Mouse (Mus musculus): Measurements from ENCODE around the gene Il11. TPM values are rescaled to one million over a fixed set of nuclear protein-coding genes. Genes with fewer than 3 reads are reported as not detected.
"Not testable (repeated sequence)": the region's sequence is repeated elsewhere in the genome, so short reads cannot be mapped to it uniquely, and the experiment has no call there.

Gene Il11
- total and polyA plus RNA-seq, 3 experiments, result not detected

- H3K4me1 ChIP-seq (ENCODE audit: control insufficient read depth, insufficient read depth, low read length), result peaks cover 2% of the 10 kb centered on the region
- peaks cover 4% of the 10 kb centered on the region for H3K36me3 ChIP-seq (ENCODE audit: control insufficient read depth, insufficient read depth, low read length)
- no peaks in the 10 kb centered on the region for H3K27me3 ChIP-seq (ENCODE audit: control insufficient read depth, insufficient read depth, low read length)
- H3K4me3 ChIP-seq, result no peak overlapping the region
- no peaks in the 10 kb centered on the region for H3K79me2 ChIP-seq (replicated peaks; ENCODE audit: control insufficient read depth, insufficient read depth, low read length)
- no peak for TF ChIP-seq CTCF (IDR thresholded peaks at IDR 0.05)
- intact Hi-C loops (cut with DNase I), result no loop called here
- no peak overlapping the region for H3K9ac ChIP-seq (ENCODE audit: low read depth, low read length)
- no peak overlapping the region for H3K27ac ChIP-seq
- no peak for DNase-seq
Observed at GRCm38 (mm10) chr7:4816559-4816958, 33.9 kb upstream of the Il11 start.

GRCm38 (mm10) chr7:4813105-4813791 is 30.6 kb upstream of the Il11 start:
- intact Hi-C loops (cut with DNase I), result loop anchor here (1.0 to 5.0 kb wide), 5 partner anchors 54 to 202 kb away; partner anchors contain the start of genes Fiz1, Gm44973, Hspbp1 and Zfp524
- 16% methylated on average over 8 of the region's 8 CpGs for WGBS
- H3K9ac ChIP-seq (ENCODE audit: low read depth, low read length), result peak overlapping the region; percentile 58

DNA sequence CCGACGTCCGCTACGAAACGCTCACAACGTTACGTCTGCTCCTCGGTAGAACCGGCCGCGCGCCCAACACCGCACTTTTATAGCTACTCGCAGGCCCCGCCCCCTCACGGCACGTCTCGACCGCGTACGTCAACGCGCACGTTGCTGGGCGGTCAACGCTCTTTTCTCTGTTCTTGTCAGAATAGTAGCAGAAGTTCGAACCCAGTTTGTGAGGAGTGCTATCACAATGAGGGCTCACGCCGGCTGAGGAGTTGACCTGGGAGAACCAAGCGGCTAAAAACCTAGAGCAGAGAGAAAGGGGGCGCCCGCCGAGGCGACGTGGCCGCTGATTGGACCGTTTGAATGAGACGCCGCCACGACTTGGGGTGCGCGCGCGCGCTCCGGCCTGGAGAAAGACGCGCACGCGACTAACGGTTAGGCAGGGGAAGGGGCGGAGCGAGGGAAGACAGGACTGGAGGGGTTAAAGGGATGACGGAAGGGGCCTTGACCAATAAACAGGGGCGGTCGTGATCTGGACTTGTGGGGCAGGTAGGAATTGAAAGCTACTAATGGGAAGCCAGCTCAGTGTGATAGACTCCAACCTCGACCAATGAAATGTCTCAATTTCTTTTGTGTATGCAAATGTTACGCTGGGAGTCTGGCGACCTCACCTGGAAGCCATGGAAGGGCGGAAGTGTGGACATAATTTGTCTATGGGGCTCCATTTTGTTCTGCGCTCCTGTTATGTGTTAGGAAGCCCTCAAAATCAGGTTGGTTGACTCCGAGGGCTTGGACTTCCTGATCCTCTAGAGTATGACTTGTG is 29.8 kb upstream of the Il11 start, which contains the start of gene Ube2s:
TSS of gene Ube2s (minus strand) at position 288 of the 802 bp plus-strand sequence.
- TF ChIP-seq CTCF (IDR thresholded peaks at IDR 0.05) (peak; percentile 45), EP300 (IDR thresholded peaks at IDR 0.05; ENCODE audit: insufficient read depth, low read depth, low read length) (0 out of 2 replicates have a peak, but pooled peaks have one; percentile 5), POLR2A (IDR thresholded peaks at IDR 0.05; ENCODE audit: insufficient read depth, low read depth, low read length) (peak; percentile 85)
- H3K79me2 ChIP-seq (replicated peaks; ENCODE audit: control insufficient read depth, insufficient read depth, low read length), result no peaks in the 10 kb centered on the region
- no peaks in the 10 kb centered on the region for H3K27me3 ChIP-seq (ENCODE audit: control insufficient read depth, insufficient read depth, low read length)
- DNase-seq, result peak; percentile 97 to 99
- under 1% methylated on average over 62 of the region's 62 CpGs for WGBS
- H3K27ac ChIP-seq, result peak within 1 kb of the TSS; percentile 98
- peaks cover 20% of the 10 kb centered on the region for H3K36me3 ChIP-seq (ENCODE audit: control insufficient read depth, insufficient read depth, low read length)
- H3K4me3 ChIP-seq, result peak within 1 kb of the TSS; percentile 95
- intact Hi-C loops (cut with DNase I), result loop anchor here (1.0 to 5.0 kb wide), 6 partner anchors 20 to 202 kb away; partner anchors contain the start of genes Fiz1, Gm44973, Hspbp1 and Rpl28
- H3K9ac ChIP-seq (ENCODE audit: low read depth, low read length), result peak within 1 kb of the TSS; percentile 86
- peaks cover 5% of the 10 kb centered on the region for H3K4me1 ChIP-seq (ENCODE audit: control insufficient read depth, insufficient read depth, low read length)

More at GRCm38 (mm10) chr7:4813105-4813791, 30.6 kb upstream of the Il11 start:
- Histone ChIP-seq H3K79me2 (replicated peaks; ENCODE audit: control insufficient read depth, insufficient read depth, low read length) (no peaks in the 10 kb centered on the region), H3K27ac (peak overlapping the region; percentile 98), H3K36me3 (ENCODE audit: control insufficient read depth, insufficient read depth, low read length) (peaks cover 19% of the 10 kb centered on the region), H3K4me1 (ENCODE audit: control insufficient read depth, insufficient read depth, low read length) (peaks cover 5% of the 10 kb centered on the region), H3K4me3 (peak overlapping the region; percentile 95), H3K27me3 (ENCODE audit: control insufficient read depth, insufficient read depth, low read length) (no peaks in the 10 kb centered on the region)
- DNase-seq, result peak in 1 of 2 experiments; percentile 30
- TF ChIP-seq POLR2A (IDR thresholded peaks at IDR 0.05; ENCODE audit: insufficient read depth, low read depth, low read length) (no peak), EP300 (IDR thresholded peaks at IDR 0.05; ENCODE audit: insufficient read depth, low read depth, low read length) (no peak), CTCF (IDR thresholded peaks at IDR 0.05) (no peak)

DNA sequence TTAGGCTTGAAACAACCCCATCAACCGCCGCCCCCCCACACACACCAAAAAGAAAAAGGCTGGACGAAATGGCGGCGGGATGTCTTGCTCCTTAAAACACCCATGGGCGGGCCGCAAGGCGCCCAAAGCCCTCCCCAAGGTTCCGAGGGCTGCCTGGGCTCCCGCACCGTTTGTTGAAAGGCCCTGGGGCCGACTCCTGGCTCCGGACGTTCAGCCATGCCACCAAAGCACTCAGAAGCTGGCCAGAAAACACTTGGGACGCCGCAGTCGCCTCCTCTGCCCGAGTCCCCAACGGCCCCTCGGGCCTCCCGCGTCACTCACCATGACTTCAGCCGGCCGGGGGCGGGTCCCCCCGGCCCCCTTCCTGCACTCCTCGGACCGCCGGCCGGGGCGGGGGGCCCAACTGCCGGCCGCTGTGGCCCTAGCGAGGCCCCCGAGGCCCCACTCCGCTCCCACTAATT is 29.2 kb upstream of the Il11 start:
- WGBS, result under 1% methylated on average over 22 of the region's 36 CpGs
- intact Hi-C loops (cut with DNase I), result loop anchor here (1.0 to 5.0 kb wide), 5 partner anchors 20 to 203 kb away; partner anchors contain the start of genes Fiz1, Gm44973, Hspbp1 and Rpl28
- TF ChIP-seq EP300 (IDR thresholded peaks at IDR 0.05; ENCODE audit: insufficient read depth, low read depth, low read length) (no peak), CTCF (IDR thresholded peaks at IDR 0.05) (no peak), POLR2A (IDR thresholded peaks at IDR 0.05; ENCODE audit: insufficient read depth, low read depth, low read length) (no peak)
- Histone ChIP-seq H3K27ac (peak overlapping the region; percentile 98), H3K4me1 (ENCODE audit: control insufficient read depth, insufficient read depth, low read length) (peaks cover 5% of the 10 kb centered on the region), H3K9ac (ENCODE audit: low read depth, low read length) (peak overlapping the region; percentile 86), H3K36me3 (ENCODE audit: control insufficient read depth, insufficient read depth, low read length) (peaks cover 26% of the 10 kb centered on the region), H3K4me3 (peak overlapping the region; percentile 95), H3K27me3 (ENCODE audit: control insufficient read depth, insufficient read depth, low read length) (no peaks in the 10 kb centered on the region), H3K79me2 (replicated peaks; ENCODE audit: control insufficient read depth, insufficient read depth, low read length) (no peaks in the 10 kb centered on the region)
- no peak for DNase-seq

DNA sequence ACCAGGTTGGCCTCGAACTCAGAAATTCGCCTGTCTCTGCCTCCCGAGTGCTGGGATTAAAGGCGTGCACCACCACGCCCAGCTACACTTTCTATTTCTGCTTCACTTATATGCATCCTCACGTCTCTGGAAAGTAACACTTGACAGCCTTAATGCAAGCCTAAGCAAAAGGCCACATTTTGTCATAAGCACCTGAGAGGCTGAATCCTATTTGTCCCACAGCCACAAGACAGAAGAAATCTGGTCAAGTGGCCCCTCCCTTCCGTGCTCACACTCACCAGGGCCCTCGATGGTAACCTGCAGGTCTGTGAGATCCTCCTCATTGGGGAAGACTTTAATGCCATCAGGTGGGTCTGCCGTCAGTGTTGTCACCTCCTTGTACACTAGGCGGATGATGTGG is 28.5 kb upstream of the Il11 start:
- not testable (repeated sequence) for DNase-seq
- WGBS, result 32% methylated on average over 10 of the region's 10 CpGs
- intact Hi-C loops (cut with DNase I), result loop anchor here (5.0 kb wide), 3 partner anchors 56 to 131 kb away; partner anchors contain the start of gene Hspbp1

More for the DNA sequence above, 28.5 kb upstream of the Il11 start:
- not testable (repeated sequence) for H3K27me3 ChIP-seq (ENCODE audit: control insufficient read depth, insufficient read depth, low read length); H3K4me1 ChIP-seq (ENCODE audit: control insufficient read depth, insufficient read depth, low read length); H3K79me2 ChIP-seq (replicated peaks; ENCODE audit: control insufficient read depth, insufficient read depth, low read length)
- peak overlapping the region; percentile 95 for H3K4me3 ChIP-seq
- H3K36me3 ChIP-seq (ENCODE audit: control insufficient read depth, insufficient read depth, low read length), result peaks cover 29% of the 10 kb centered on the region
- peak overlapping the region; percentile 86 for H3K9ac ChIP-seq (ENCODE audit: low read depth, low read length)
- H3K27ac ChIP-seq, result peak overlapping the region; percentile 98; the same call in 1 of the 2 replicates

All from heart, adult 2 months (tissue).